Mouse (Mus musculus) heart, adult 9 months (tissue): ENCODE results near the gene 4933402J07Rik.

Experiments used
- DNase-seq, 2 experiments: peaks; one replicate each; pipeline ENCODE4 v3.0.0; 2022; ENCODE audit warnings: low spot score in 2 of 2

The 4933402J07Rik gene

DNA sequence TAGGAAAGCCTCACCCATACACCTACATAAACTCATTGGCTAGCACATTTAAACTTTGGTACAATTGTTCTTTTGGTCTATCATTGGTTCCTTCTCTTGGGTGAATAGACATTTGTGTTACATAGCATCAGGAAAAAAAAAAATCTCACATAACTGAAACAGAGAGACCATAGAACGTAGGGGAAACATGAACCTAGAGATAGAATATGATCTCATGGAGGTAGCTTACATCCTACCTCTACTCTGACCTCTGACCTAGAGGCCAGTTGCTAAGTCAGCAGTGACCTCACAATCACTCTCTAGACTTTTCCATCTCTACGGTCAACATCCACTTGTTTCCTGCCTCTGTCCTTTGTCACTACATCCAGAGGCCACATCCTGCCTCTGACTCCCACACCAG, at the start of gene 4933402J07Rik:
Gene 4933402J07Rik (plus strand): TSS at position 301 of the 400 bp plus-strand sequence.
- DNase-seq, result no peak

DNA sequence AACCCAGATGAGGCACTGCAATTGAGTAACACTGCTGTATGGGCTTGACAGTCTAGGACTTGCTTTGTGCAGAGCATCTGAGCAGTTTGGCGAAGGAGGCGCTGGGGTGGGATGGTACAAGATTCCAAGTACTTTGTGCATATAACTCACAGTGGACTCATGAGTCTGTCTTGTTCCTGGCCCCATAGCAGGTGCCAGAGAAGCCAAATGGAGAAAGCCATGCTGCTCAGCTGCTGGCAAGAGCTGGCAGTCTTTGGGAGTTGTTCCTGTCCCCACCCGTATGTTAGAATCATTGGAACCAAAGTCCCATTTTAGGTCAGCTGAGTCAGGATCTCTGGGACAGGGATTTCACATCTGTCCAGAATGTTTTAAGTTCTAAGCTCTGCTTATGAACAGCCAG, 46.5 kb upstream of the 4933402J07Rik start:
- no peak for DNase-seq

DNA sequence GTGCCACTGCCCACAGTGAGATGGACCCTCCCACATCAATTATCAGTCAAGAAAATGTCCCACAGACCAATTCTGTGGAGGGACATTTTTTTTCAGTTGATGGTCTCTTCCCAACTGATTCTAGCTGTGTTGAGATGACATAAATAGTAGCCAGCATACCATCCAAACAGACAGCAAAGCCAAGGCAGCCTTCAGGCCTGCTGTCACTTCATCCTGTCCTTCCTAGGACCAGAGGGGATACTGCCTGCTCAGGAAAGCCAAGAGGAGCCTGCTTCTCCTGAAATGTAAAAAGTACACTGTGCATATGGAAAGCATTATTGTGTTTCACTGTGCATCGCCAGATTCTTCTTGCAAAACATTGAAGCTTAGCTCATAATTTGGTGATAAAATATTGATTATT, 38.6 kb upstream of the 4933402J07Rik start:
- DNase-seq, result no peak

DNA sequence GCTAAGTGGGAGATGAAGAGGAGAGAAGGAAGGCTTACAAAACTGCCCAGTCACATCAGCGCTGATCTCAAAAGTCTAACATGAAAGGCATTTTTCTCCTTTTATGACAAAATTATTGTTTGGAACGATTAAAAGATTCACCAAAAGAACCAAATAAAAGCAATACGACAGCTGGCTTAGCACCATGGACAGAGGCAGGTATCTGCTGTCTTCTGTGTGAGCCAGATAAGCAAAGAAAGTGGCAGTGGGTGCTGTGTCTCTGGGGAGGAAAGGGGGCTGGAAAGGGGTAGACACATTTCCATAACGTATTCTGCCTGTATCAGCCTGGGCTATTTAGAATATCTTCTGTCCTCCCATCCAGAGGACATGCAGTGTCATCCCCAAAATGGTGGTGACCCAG, 32.5 kb upstream of the 4933402J07Rik start:
- no peak for DNase-seq

DNA sequence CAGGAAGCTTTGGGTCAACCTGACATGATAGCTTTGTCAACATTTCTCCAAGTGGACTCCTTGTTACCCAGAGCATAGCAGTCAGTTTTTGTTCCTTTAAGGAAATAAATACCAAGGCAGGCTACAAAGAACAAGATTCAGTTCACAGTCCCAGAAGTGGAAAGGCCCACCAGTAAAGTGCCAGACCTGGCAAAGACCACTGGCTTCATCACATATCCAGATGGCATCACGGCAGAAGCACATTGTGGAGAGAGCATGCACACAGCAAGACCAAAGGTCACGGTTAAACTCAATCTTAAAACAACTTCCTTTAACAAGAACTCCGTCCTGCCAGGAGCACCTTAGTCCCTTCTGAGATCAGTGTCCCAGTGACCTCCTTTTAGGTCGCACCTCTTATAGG, 30.2 kb upstream of the 4933402J07Rik start:
- no peak for DNase-seq

DNA sequence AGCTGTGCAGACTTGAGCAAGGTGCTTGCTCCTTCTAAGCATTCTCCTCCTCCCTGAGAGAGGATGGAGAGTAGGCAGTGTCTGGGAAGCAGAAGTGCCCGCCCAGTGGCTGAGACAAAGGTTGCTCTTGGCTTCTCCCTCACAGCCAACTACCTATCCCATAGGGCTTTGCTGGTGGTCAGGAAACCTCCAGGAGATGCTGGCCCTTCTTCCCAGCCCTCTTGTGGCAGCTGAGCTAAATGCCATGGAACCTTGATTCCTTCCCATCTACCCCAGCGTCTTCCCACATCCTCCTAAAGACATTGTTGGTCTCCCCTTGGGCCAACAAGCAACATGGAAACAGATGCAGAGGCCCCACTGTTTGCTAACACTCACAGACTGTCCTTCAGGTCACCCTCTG, 28.8 kb upstream of the 4933402J07Rik start:
- no peak for DNase-seq

DNA sequence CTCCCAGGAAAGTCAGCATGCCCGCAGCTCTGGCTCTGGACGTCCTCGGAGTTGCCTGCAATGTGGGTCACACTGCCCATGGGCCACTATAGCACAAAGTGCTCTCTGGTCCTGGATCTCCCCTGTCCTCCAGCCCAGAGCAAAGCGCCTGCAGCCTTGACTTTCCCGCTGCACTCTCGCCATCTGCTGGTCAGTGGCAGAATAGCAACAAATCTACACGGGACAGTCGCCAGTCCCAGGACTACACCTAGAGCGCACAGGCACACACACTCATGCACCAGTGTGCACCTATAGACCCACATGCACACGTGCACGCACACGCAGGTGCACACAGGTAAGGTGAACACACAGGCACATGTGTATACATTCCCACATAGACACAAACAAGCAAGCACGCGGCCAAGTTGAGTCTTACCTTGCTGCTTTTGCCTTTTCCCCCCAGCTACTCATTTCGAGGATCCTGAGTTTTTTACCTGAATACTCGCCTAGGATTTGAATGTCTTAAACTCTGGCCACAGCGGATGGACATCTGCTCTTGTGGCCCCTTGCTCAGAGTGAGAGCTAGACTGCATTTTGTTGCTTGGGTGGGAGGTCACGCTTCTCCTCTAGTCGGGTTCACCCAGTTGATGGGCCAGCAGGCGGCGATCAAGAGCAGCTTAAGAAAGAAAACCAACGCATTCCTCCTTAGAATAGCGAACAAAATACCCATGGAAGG, 26.9 kb upstream of the 4933402J07Rik start:
- DNase-seq, result peak; percentile 11 to 43

DNA sequence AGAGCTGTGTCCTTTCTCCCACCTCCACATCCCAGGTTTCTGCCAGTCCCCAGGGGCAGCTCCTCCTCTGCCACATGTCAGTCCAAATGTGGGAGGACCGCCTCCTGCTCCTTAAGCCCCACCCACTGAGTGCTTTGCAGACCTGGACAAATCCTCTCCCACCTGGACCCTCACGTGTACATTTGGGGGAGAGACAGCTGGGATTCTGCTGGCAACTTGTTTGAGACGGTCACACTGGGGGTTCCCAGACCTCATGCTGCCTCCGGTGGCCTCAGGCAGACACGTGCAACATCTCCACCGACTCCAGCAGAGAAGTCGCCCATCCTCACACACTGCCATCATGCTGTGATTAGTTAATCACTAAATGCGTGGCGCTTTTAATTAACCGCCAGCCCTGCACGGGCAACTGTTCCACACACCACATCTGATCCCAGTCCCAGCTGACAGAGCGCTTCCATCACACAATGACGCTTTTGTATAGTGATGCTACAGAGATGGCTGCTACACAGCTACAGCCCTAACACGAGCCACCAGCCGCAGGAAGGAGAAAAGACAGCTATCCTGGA, 23.7 kb upstream of the 4933402J07Rik start:
- DNase-seq, result no peak

DNA sequence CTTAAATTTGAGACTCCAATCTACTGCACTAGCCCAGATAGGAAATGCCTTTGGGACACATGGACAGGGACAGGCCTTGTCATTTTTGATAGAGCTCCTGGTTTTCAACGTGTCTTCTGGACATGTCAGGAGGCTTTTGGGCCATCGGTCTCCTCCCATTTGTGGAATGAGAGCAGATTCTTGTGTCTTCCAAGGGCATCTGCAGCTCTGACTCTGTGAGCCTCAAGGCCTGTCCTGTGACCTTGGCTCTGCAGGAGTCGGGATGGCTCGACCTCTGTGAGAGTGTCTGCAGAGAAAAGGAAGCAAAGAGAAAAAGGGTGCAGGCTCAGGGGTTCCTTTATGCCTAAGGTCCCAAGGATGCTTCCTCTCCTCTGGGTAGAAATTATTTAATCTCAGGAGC, 13.8 kb upstream of the 4933402J07Rik start:
- DNase-seq, result no peak

DNA sequence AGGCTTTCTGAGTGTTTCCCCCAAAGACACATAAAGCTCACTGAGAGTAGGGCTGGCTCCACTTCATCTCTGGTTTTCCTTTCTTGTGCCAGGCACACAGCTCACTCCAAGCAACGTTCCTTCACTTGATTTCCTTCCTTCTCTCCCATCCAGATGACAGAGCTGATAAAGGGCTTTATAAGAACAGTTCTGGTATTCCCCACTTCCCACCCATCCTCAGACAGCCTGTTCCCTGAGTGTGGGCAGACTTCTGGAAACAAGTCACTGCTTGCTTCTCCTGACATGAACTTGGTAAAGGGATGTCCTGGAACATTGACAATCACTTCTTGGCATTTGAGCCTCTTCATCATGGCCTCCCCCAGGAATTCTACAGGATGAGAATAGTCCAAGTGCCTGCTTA, 10.9 kb upstream of the 4933402J07Rik start:
- DNase-seq, result no peak

DNA sequence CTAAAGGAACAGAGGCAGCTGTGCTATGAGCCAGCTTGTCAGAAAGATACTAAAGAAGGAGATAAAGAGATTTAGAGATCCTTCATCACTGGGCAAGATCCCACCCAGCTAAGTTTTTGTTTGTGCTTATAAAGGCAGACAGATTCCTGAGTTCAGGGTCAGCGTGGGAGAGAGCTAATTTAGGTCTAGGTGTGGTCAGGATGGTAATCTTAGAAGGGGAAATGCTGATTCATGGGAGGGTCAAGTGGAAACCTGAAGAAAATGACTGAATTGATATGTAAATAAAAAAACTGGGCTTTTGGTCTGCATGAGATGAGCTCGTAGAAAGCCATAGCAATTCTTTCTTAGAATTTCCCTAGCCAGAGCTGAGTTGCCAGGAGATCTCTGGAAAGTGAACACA, 2.9 kb upstream of the 4933402J07Rik start:
- no peak for DNase-seq

DNA sequence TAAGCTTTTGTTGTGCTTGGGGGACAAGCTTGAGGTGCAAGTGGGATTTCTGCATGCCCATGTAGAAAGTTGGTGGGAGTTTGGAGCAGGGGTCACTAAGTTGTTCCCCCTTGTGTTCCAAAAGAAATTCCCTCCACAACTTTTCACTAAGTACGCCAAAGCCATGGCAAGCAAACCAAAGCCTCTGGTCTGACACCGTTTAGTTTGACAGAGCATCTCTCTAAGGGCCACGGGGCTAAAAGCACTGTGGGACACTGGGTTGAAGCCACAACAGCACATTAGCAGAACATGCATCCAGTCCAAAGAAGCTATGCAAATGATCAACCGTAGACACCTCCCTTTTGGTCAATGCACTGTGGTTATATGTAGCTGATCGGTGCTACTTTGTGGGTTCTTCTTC, 5.5 kb downstream of the 4933402J07Rik start:
- no peak for DNase-seq

DNA sequence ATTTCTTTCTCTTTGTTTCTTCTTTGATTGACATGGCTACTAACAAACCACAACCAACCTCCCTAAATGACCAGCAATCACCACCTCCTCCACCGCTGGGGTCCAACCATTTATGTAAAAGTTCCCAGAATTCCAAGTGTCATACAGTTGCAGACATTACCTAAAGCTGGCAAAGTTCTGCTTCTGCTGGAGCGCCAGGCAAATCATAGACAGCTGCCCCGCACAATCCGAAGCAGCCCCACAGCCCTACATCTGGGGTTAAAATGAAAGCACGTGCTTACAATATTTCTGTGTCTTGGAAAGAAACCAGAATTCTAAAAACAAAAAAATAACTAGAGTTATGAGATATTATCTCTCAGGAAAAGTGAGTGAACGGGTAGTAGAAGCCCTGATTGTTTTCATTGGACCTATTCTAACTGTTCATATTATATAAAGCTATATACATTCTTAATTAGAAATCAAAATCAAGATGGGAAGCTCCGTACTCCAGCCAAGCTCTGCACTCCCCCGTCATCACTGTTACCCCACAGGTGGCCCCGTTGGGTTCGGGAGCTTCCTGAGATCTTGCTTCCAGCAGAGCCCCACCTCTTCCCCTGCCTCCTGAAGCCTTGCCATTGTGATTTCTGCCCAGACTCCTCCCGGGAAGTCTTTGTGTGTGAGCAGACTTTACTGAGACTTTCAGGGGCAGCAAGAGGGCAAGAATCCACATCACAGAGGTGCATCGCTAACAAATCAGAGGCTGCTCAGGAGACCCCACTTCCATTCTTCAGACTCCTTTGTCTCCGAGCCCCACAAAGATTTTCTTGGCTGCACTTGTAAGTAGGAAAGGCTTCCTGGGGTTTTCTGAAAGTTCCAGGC, 6.3 kb downstream of the 4933402J07Rik start:
- peak; percentile 18 to 36 for DNase-seq

DNA sequence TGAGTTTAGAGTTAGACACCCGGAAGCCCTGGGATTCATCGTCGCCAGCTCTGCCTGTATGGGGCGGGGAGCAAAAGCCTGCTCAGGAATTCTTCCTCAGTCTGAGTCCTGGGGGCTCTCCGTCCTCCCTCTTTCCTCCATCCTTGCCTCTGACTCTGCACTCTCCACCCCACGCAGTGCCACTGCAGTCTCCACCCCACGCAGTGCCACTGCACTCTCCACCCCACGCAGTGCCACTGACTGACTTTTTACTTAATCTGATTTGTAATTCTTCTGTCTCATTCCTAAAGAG, 6.9 kb downstream of the 4933402J07Rik start:
- DNase-seq, result no peak

DNA sequence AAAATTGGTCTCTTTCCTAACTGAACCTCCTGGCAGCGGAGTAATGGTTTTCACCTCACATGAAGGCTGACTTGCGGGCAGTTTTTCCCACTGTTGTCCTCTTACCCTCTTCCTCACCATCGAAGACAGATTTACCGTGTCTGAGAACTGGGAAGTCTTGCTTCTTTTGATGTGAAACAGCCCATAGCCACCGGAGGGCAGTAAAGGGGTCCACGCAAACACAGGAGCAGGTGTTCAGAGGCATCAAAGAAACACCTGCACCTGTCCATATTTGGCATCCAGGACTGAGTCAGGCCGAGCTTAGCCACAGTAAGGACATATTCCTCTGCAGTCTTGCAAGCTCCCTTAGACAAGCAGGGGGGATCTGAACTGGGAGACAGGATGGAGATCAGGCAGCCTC, 7.2 kb downstream of the 4933402J07Rik start:
- no peak for DNase-seq

DNA sequence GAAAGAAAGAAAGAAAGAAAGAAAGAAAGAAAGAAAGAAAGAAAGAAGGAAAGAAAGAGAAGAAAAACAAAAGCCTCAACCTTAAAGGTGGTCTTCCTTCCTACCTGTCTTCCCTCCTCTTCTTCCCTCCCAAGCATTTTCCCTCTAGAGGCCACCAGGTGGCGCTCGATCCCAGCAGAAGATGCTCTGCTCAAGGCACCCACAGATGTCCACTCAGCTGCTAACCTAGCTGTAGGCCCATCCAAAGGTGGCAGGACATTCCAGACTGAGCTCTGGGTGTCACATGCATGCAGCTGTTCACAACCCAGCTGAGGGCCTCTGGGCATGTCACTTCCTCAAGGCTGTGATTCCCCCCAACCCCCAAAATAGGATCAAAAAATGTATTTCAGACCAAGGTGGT, 30.6 kb downstream of the 4933402J07Rik start:
- DNase-seq, result peak; percentile 15 to 32

DNA sequence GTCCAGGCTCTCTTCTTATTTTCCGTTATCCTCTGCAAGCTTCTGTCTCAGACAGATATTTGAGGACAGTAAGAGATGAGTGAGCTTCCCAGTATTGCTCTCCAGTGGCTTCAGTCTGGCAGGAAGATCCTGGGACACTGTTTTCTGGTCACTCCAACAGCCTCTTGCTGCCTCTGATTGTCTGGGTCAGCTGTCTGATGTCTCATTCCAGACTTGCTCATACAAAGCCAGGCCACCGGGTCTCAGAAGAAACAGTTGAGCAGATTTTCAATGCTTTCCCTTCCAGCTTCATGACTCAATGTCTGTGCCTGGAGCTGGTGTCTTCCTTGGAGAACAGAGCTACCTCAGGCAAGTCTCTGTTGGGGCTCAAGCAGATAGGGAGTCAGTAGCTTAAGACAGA, 39.1 kb downstream of the 4933402J07Rik start:
- no peak for DNase-seq

DNA sequence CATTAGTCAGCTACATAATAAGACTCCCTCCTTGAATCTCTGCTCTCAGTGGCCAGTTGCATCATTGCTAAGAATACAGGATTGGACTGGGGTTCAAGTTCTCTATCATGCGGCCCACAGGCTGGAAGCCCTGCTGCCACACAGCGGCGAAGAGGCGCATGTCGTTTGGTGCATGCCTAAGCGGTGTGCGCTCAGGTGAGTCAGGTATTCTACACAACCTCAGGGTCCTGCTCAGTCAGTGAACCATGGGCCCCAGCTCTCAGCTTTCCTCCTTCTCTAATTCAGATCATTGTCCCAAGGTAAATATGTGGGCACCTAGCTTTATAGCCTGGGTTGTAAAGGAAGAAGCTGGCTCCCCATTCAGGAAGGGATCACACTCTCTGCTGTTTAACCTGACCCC, 45.5 kb downstream of the 4933402J07Rik start:
- DNase-seq, result no peak

DNA sequence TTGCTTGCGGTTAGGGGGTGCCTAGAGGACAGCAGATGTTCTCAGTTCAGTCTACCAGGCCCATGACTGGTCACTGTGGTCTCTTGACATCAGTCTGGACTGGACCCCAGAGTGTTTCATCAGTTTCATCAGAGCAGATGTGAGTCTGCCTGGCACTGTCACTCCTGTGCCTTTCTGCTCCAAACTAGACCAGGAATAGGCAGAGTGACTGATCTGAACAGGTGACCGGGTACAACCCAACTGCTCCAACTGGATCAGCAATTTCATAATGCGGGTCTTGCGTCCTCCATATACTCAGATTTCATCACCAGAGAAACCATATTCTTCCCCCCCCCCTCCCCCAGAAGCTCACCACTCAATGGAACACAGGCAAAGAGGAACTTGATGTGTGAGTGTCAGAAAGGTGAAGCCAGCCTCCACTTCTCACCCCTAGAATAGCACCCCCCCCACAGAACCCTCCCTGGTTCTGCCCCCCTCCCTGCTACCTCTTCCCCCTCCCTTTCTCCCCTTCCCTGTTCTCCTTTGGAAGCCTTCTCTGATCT, 46.1 kb downstream of the 4933402J07Rik start:
- DNase-seq, result no peak

DNA sequence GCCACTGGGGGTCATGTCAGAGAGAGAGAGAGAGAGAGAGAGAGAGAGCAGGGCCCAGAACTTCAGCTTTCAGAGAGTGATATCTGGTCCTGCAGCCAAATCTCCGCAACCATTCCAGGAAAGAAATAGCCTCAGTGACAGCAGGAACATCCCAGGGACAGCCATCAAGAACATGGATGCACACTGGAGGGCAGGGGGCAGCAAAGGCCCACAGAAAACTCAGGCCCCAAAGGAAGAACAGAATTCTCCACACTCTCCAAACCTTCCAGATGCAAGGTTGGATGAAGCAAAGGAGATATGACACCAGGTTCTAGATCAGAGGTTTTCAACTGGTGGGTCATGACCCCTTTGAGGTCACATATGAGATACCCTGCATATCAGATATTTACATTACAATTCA, 50.0 kb downstream of the 4933402J07Rik start:
- no peak for DNase-seq

DNA sequence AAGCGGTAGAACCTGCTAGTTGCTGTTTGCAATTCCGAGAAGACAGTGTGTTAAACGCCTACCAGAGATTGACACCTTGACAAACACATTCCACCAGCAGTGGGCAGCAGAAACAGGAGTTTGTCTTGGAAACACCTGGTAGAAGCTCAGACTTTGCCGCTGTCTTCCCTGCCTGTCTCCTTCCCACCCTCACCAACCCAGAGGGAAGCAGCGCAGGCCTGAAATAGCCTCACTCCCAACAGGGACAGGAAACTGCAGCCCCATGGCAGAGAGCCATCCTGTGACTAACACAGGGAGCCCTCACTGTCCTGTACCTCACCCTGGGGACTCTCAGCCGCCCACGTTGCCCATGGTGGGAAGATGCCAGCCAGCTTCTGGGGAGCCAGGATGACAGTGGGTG, 55.5 kb downstream of the 4933402J07Rik start:
- no peak for DNase-seq

DNA sequence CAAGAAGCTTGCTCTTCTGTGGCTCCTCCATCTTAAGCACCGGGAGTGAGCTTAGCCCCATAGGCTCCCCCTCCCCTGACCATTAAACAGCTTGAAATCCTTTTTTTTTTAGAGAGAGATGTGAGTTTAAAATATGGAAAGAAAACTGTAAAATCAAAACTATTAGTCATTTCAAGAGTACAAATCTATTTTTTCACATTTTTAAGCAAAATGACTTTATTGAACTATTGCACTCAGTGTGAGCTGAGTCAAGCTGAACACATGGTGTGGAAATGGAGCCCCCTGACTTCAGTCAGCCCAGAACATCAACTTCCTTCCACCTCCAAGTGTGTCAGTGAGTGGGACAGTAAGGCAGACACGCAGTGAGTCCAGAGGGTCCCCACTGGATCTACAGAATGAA, 55.9 kb downstream of the 4933402J07Rik start:
- no peak for DNase-seq

DNA sequence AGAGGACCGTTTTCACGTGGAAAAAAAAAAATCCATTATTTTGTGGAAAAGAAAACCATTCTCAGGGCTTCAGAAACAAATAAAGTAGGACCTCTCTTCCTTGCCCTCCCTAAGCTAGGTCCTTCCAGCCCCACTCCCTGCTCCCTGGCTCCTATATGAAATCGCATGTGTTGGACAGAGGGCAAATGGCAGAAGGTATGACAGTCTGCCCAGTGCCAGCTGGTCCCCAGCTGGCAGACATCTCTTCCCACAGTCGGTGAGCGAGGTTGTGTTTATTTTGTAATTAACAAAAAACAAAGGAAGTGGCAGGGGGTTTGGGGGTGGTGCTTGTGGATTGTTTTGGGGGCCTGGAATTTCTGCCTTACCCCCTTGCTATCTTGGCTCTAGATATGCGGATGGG, 56.6 kb downstream of the 4933402J07Rik start:
- DNase-seq, result no peak
